Mouse (Mus musculus) left cerebral cortex, adult 2 months (tissue): ENCODE results near the gene Gpr183. TPM values are rescaled to one million over a fixed set of nuclear protein-coding genes. Genes with fewer than 3 reads are reported as not detected.

Experiments
- DNase-seq, 2 experiments: peaks; one replicate each; pipeline ENCODE4 v3.0.0; 2021 to 2022; ENCODE audit warnings: low spot score in 2 of 2, mixed read lengths in 1 of 2; ENCODE audit errors: extremely low spot score in 1 of 2
- H3K27ac ChIP-seq: fragments of 200-600 bp; 2 replicates; pipeline ENCODE4 v1.8.1; 2022
- H3K4me3 ChIP-seq: fragments of 200-600 bp; 2 replicates; pipeline ENCODE4 v1.8.1; 2022
- CTCF ChIP-seq: fragments of 200-600 bp; IDR thresholded peaks from 2 replicates; pipeline ENCODE4 v1.8.1; 2022; ENCODE audit warnings: antibody characterized with exemption, mild to moderate bottlenecking, moderate library complexity
- intact Hi-C: fragments of 180-260 bp; cut with DNase I; formaldehyde crosslinking; loops from one replicate; pipeline ENCODE4 v1.15.1; 2025
- total RNA-seq, 2 experiments: library from RNA; stranded (reverse); gene quantifications; 2 replicates each; pipeline ENCODE4 v1.2.3; 2021

The Gpr183 gene
- total RNA-seq, 2 experiments from 2014 or later = 0.44 to 0.66 TPM

DNA sequence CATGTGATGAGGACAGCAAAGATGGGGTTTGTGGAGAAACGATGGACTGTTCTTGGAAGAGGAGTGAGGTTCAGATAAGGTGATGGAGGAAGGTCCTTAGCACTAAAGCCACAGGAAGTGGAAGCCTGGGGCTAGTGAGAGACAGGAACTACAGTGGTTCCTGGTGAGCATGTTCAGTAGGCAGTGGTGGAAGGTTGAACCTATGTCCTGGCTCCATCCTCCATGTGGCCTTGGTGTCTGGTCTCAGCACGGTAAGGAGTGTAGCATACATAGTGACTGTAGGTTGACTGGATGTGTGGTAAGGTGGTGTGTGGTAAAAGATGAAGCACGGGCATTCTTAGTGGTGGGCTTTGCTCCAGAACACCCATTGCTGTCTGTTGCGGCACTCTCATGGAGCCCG, 15.1 kb downstream of the Gpr183 start:
- no peak for TF ChIP-seq CTCF
- intact Hi-C loops = no loop called here
- Histone ChIP-seq H3K4me3 (no peak overlapping the region), H3K27ac (no peak overlapping the region)
- no peak for DNase-seq

DNA sequence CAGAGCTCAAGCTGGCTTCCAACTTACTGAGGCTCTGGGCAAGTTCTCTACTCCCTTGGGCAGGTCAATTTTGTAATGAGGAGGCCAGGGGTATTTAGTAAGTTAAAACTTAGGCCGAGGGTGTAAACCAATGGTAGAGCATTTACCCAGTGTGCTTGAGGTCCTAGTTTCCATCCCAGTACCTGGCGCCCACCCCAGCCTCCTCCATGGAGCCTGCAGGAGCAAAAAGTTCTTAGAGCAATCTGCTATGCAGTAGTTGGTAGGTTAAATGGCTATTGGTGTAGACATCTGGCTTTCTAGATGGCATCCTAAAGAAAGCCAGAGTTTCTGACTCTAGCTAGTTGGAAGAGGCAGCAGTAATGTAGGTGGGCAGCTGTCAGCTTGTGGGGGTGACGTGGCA, 15.6 kb downstream of the Gpr183 start:
- H3K4me3 ChIP-seq = no peak overlapping the region
- no peak for TF ChIP-seq CTCF
- intact Hi-C loops = no loop called here
- H3K27ac ChIP-seq = no peak overlapping the region
- no peak for DNase-seq

DNA sequence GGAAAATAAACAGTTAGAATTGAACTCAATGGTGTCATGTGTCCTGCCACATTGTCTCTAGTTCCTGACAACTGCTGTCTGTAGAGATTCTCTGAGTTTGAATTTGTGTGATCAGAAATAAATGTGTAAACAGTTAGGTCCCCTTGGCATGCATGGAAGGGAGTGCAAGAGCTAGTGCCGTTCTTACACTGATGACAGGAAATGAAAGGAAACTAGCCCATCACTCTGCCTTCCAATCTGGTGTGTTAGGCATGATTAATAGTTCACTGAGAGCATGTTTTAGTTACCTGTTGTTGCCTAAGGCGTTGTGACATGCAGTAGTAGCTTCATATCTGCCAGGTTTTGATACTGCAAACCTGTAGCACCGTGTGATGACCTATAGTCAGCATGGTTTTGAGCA, 17.0 kb downstream of the Gpr183 start:
- Histone ChIP-seq H3K4me3 (no peak overlapping the region), H3K27ac (no peak overlapping the region)
- TF ChIP-seq CTCF = no peak
- intact Hi-C loops = no loop called here
- DNase-seq = no peak

DNA sequence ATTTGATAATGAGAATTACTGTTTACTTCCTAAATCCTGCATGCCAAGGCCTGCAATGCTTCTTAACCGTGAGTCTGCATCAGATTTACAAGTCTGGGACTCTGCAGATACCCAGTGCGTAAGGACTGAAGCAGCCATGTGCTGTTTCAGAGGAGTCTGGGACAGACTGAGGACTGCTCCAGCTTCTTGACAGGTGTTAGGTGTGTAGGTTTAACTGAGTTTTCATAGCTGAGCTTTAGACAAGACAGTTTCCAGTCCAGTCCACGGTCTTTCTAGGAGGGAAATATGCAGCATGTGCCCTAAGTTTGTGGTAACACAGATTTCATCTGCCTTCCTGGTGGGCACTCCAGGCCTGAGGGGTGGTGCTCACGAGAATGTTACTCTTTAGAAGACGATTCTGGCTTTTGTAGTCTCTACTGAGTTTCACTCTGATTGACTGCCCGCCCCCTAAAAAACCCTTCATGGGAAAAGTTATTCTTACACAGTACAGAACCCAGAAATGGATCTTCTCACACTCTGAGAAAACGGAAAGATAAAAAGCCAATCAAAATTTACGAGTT, 17.7 kb downstream of the Gpr183 start:
- H3K27ac ChIP-seq = no peak overlapping the region
- no peak overlapping the region for H3K4me3 ChIP-seq
- intact Hi-C loops = no loop called here
- TF ChIP-seq CTCF = no peak
- DNase-seq = no peak

DNA sequence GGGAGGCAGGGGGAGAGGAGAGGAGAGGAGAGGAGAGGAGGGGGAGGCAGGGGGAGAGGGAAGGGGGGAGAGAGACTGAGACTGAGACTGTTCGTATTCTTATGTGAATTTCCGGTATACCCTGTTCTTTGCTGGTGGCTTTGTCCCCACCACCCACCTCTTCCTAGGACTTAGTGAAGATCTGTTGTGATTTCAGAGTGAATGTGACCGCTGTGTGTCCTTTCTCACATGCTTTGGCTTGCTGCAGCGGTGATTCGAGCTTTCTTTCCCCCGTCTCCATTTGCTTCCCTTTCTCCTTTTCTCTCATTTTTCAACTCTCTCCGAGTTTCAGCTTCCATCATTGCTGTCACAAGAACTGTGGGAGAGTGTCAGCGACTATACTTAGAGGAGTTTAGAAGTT, 18.3 kb downstream of the Gpr183 start:
- intact Hi-C loops = no loop called here
- Histone ChIP-seq H3K27ac (no peak overlapping the region), H3K4me3 (no peak overlapping the region)
- no peak for DNase-seq
- no peak for TF ChIP-seq CTCF

DNA sequence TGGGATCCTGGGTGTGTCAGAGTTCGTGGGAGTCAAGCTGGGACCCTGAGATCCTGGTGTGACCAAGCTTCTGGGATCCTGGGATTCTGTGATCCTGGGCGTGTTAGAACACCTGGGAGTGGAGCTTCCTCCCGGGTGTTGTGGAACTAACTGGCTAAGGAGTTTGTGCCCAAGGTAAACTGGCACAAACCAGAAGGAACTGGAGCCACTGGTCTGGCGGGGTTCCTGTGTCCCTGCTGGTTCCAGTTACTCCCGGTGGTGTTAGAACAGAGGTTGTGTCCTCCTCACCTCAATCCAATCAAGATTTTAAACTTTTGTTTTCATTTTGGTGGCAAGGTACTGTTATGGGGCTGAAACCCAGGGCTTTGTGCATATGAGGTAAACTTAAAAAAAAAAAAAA, 18.9 kb downstream of the Gpr183 start:
- Histone ChIP-seq H3K4me3 (no peak overlapping the region), H3K27ac (no peak overlapping the region)
- no peak for DNase-seq
- no peak for TF ChIP-seq CTCF
- intact Hi-C loops = no loop called here

DNA sequence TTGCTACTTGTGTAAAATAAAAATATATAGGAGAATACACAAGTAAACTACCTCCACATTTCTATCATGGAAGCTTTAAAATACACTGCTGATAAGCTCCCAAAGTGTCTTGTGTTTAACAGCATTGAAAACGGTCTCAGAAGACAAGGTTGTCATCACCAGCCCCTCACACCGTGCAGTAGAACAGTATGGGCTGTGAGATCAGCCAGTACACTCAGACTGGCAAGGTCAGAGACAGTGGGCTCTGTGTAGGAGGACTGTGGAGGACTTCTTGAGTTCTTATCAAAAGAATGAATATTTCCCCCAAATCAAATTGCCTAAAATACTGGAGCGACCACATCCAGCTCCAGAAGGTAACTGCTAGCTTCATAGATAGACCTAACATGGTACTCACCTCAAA, 25.4 kb downstream of the Gpr183 start:
- DNase-seq = no peak
- Histone ChIP-seq H3K4me3 (no peak overlapping the region), H3K27ac (no peak overlapping the region)
- TF ChIP-seq CTCF = no peak
- intact Hi-C loops = no loop called here

DNA sequence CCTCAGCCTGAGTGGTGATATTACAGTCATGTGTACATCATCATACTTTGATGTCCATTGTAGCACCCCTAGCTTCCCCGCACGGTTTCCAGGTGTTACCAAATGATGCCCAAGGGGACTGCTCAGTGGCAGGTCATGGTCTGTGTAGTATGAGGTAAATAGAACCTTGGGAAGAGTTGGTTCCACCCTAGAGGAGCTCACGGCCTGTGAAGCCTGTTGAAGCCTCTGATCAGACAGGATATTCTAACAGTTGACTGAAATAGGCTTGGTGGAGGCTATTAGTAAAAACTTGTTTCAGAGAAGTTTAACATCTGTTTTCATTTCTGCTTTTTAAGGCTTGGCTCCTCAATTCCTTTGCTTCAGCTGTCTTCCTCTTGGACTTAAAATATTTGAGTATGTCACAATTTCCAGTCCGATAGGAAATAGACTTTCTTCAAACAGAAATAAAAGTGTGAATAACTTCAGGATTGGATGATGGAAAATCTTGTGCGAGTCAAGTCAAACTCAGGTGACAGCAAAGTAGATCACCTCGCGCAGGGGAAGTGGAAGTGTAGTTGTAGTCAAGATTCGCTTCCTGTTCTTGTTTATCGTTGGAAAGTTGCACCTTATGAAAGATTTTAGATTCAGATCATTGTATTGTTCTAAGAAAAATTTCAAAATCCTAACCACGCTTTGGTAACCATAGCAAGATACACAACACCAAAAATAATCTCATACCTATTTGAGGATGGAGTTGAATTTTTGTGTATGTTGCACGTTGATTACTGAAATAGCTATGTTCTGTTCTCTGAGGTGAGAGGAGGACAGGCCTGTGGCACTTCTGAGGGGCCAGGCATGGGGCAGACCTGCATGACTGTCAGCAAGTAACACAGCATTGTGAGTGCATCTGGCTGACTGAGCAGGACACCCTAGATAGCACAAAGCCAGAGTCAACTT, 26.5 kb downstream of the Gpr183 start:
- H3K27ac ChIP-seq = no peak overlapping the region
- H3K4me3 ChIP-seq = no peak overlapping the region
- intact Hi-C loops = no loop called here
- DNase-seq = no peak
- no peak for TF ChIP-seq CTCF

DNA sequence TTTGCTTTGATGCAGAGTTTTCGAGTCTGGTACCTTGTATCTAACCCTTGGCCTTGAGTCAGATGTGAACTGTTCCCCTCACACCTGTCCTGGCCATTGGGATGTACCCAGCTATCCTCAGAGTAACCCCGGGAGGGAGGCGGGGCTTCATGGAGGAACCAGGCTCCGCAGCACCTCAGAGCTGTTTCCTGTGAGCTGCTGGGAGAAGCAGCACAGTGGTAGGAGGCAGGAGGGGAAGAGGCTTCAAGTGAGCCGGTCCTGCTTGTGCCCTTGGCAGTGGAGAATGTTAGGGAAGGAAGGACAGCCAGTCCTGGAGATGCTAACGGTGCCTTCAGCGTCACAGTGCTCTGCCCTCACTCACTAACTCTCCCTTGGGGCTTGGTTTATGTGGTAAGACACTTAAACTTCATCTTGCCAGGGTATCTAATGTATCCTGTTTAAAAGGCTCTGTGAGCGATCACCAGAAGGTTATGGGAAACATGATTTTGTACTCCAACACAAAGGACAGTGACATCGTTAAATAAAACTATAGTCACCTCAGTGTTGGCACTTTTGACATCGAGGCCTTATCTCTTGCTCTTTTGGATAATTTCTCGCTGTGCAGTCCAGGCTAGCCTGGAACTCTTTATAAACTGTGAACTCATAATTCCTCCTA, 27.3 kb downstream of the Gpr183 start:
- H3K27ac ChIP-seq = no peak overlapping the region; the same call in 1 of the 2 replicates
- intact Hi-C loops = no loop called here
- H3K4me3 ChIP-seq = no peak overlapping the region

DNA sequence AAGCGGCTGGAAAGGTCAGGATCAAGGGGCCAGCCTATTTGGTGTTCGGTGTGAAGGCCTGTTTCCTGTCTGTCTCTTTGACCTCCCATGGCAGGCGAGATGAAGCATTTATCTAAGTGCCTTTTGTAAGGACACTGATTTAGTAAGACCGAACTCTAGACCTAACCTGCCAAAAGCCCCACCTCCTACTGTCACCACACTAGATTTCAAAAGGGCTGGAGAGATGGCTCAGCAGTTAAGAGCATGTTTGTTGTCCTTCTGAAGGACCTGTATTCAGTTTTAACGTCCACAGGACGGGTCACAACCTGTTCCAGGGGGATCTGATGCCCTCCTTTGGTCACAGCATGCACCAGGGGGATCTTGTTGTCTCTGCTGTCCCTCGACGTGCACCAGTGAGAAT, 28.1 kb downstream of the Gpr183 start:
- no peak for DNase-seq
- intact Hi-C loops = no loop called here
- no peak for TF ChIP-seq CTCF
- H3K4me3 ChIP-seq = no peak overlapping the region
- H3K27ac ChIP-seq = no peak overlapping the region

More for the DNA sequence above, 27.3 kb downstream of the Gpr183 start:
- no peak for DNase-seq
- TF ChIP-seq CTCF = no peak

DNA sequence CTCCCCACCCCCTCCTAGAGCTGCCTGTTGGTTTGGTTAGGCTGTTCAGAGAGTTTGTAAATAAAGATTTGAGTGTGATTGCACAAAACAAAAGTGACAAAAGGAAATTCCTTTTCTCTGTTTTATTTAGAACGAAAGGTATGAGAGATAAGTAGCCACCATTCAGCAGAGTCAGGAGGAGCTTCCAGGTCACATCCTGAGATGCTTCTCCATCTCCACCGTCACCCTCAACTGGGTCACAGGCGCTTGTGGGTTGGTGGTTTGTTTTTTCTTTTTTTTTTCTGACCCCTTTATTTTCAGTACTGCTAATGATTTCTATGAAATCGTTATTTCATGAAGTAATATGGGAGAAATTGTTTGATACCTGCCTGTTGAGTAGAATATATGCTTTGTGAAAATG, 28.6 kb downstream of the Gpr183 start:
- no peak for TF ChIP-seq CTCF
- Histone ChIP-seq H3K27ac (no peak overlapping the region), H3K4me3 (no peak overlapping the region)
- intact Hi-C loops = no loop called here
- DNase-seq = no peak

DNA sequence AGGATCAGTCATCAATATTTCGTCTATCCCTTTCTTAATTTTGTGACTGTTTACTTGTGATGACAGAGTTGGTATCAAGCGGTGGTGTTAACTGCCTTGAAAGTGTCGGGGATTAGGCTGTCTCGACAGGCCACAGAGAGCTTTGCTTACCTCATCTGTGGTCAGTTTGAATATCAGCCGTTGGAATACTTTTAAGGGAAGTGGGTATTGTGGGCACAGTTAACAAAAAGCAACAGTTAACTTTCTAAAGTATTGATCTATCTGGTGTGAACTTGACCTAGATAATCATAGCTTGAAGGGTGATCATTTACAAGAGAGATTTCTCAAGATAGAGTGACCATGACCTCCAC, 30.4 kb downstream of the Gpr183 start:
- DNase-seq = no peak

More for the DNA sequence above, 30.4 kb downstream of the Gpr183 start:
- intact Hi-C loops = no loop called here
- TF ChIP-seq CTCF = no peak
- H3K27ac ChIP-seq = no peak overlapping the region
- no peak overlapping the region for H3K4me3 ChIP-seq
